Mouse (Mus musculus) MN1 (cell line): ENCODE data around the gene Inava.

Source experiments
- DNase-seq: peaks from one replicate; pipeline ENCODE4 v3.0.0-alpha.2; 2016; ENCODE audit warnings: low spot score

Inava gene

GRCm38 (mm10) chr1:136233892-136234594, at the start of gene Inava:
Gene Inava (minus strand): TSS chr1:136234264.
- no peak for DNase-seq

DNA sequence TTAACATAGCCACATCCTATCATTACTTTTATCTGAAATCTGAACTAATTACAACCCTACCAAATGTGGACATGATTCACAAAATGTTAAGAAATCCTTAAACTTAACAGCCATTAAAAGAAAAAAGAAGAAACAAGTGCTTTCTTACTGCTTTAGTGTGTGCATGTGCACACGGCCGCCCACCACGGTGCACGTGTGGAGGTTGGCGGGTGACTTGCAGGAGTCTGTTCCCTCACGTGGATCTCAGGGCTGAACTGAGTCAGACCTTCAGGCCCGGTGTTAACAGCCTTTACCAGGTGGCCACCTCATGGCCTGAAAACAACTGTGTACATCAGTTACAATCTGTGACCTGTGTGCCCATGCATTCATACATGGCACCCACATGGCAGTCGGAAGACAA, 43.3 kb upstream of the Inava start:
- no peak for DNase-seq

DNA sequence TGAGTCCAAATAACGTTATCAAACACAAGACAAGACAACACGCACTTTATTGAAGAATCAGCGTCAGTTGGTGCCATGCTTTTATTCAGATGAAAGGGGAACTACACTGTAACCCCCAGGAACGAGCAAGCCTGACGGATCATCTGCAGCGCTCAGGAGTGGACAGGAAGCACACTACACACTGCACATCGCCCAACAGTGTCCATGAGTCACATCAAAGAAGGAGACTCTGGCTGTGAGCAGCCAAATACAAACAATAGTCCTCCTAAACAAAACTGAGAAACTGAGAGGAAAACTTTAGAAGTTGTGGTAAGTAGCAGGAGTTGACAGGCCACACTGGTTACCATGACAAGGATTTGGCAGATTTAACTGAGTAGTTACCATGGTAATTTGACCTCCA, 34.2 kb upstream of the Inava start:
- no peak for DNase-seq

GRCm38 (mm10) chr1:136266127-136266526, 32.1 kb upstream of the Inava start:
- DNase-seq = no peak

GRCm38 (mm10) chr1:136263355-136263754, 29.3 kb upstream of the Inava start:
- DNase-seq = no peak

DNA sequence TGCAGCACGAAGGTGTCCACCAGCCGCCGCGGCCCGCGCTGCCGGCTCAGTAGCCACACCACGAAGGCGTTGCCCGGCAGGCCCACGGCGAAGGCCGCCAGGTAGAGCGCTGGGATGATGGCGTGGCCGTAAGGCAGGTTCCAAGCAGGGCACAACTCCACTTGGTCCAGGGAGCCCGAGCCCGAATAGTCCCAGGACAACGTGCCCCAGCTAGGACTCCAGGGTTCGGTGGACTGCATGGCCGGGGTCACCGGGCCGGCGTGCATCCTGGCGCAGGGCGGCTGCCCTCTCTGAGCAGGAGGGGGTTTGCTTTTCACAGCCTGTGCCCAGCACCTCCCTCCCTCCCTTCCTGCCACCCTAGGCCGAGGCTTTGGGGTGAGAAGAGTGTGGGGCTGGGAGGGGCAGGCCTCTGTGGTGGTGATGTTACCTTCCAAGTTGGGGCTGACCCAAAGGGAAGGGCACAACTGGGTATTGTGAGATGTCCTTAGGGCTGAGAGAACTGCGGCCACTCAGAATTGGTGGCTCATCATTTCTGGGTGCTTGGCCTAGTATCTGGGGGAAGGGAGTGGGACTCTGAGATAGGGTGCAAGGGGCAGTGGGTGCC, 26.7 kb upstream of the Inava start, which contains the start of gene Gpr25:
Gene Gpr25, minus strand, starts transcription at position 239 of the 604 bp plus-strand sequence.
- no peak for DNase-seq

DNA sequence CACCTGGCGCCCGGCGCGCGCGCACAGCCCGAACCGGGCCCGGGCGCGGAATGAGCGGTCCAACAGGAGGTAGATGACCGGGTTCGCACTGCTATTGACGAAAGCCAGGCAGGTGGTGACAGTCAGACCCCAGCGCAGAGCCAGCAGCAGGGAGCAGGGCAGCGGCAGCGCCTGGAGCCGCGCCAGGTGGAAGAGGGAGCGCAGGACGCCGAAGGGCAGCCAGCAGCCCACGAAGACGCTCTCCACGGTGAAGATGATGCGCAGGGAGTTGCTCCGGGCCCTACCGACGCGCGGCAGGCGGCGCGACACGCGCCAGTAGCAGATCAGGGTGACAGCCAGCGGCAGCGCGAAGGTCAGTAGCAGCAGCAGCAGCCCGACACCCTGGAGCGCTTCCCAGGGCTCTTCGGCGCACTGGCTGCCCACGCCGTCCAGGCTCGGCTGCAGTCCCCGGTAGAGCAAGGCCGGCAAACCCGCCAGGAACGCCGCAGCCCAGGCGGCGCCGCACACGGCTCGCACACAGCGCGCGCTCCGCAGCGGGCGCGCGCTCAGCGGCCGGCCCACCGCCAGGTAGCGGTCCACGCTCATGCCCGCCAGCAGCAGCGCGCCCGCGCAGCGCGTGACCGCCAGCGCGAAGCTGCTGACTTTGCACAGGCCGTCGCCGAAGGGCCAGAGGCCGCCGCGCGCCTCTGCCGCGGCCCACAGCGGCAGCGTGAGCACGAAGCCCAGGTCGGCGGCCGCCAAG, 26.0 kb upstream of the Inava start:
- DNase-seq = no peak

DNA sequence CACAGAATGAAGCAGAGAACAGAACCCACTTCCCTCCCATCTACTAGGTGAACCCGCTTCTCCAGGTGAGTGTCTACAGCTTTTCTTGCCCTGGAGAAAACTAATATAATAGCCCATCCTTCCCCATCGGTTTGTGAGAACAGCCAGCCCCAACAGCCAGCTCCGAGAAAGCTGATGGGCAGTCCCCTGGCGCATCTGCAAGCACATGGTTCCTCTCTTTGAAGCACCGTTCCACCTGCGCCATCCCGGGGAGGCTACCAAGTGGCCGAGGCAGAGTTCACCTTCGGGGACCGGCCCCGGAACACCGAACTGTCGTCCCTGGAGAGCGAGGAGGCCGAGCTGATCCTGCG, 25.5 kb upstream of the Inava start:
- no peak for DNase-seq

GRCm38 (mm10) chr1:136258495-136258894, 24.4 kb upstream of the Inava start:
- no peak for DNase-seq

- DNase-seq = no peak
These were observed 21.6 kb upstream of the Inava start for GRCm38 (mm10) chr1:136255657-136256056.

DNA sequence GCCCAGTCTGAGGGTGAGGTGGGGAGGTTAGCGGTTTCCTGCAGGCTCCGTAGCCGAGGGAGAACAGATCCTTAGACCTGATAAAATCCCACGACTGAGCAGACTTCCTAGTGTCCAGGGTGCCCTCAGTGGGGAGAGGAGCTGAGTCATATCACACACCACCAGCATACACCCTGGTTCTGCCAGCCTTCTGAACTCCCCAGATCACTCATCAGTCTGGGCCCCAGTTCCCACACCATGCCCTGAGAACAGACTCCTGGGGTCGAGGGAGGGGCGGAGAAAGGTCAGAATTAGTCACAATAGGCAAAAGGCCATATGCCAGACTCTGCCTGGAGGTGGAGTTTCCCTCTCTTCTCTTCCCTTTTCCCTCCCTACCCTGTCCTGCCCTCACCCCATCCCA, 21.1 kb upstream of the Inava start:
- DNase-seq = no peak

- no peak for DNase-seq
These were observed 20.5 kb upstream of the Inava start for GRCm38 (mm10) chr1:136254503-136255065.

GRCm38 (mm10) chr1:136253472-136253871, 19.4 kb upstream of the Inava start:
- DNase-seq = no peak

GRCm38 (mm10) chr1:136249662-136250061, 15.6 kb upstream of the Inava start:
- no peak for DNase-seq

GRCm38 (mm10) chr1:136247393-136247792, 13.3 kb upstream of the Inava start:
- no peak for DNase-seq

GRCm38 (mm10) chr1:136244469-136244868, 10.4 kb upstream of the Inava start:
- no peak for DNase-seq

- no peak for DNase-seq
These were observed 7.7 kb upstream of the Inava start for GRCm38 (mm10) chr1:136241801-136242200.

DNA sequence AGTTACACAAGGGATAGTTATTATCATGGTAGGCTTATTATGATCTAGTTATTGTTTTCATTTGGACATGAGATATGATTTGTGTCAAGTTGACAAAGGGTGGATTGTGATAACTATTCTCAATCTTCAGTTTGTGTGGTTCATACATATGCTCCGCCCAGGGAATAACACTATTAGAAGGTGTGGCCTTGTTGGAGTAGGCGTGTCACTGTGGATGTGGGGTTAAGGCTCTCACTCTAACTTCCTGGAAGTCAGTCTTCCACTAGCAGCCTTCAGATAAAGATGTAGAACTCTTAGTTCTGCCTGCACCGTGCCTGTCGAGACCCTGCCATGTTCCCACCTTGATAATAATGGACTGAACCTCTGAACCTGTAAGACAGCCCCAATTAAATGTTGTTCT, 4.4 kb upstream of the Inava start:
- no peak for DNase-seq

- DNase-seq = no peak
These were observed 580 bp upstream of the Inava start for GRCm38 (mm10) chr1:136234595-136235092.

GRCm38 (mm10) chr1:136232986-136233790, 876 bp downstream of the Inava start:
- DNase-seq = no peak

- DNase-seq = no peak
These were observed 1.7 kb downstream of the Inava start for GRCm38 (mm10) chr1:136232285-136232926.
